Mouse (Mus musculus) midbrain, embryonic 15.5 days (tissue): ENCODE measurements around the gene Gpr153. TPM values are rescaled to one million over a fixed set of nuclear protein-coding genes. Genes with fewer than 3 reads are reported as not detected.

Source experiments
- ATAC-seq: fragments of 200-750 bp; cut with Nextera tagmentation; replicated peaks from 2 replicates; pipeline ENCODE4 v1.8.0; 2017; ENCODE audit warnings: moderate TSS enrichment
- H3K27ac ChIP-seq: fragments of 300-500 bp; sonication (generic); 2 replicates; pipeline ENCODE4 v1.5.1; 2015; ENCODE audit warnings: mild to moderate bottlenecking, inconsistent platforms
- H3K27me3 ChIP-seq: fragments of 300-500 bp; sonication (generic); replicated peaks from 2 replicates; pipeline ENCODE4 v1.6.1; 2015; ENCODE audit warnings: inconsistent platforms
- H3K36me3 ChIP-seq: fragments of 300-500 bp; sonication (generic); replicated peaks from 2 replicates; pipeline ENCODE4 v1.6.1; 2015; ENCODE audit warnings: inconsistent platforms
- H3K4me1 ChIP-seq: fragments of 300-500 bp; sonication (generic); 2 replicates; pipeline ENCODE4 v1.6.1; 2015; ENCODE audit warnings: inconsistent platforms
- H3K4me2 ChIP-seq: fragments of 300-500 bp; sonication (generic); 2 replicates; pipeline ENCODE4 v1.6.1; 2015; ENCODE audit warnings: inconsistent platforms, mild to moderate bottlenecking, moderate library complexity
- H3K4me3 ChIP-seq: fragments of 300-500 bp; sonication (generic); 2 replicates; pipeline ENCODE4 v1.5.1; 2015; ENCODE audit warnings: mild to moderate bottlenecking, inconsistent platforms
- H3K9ac ChIP-seq: fragments of 300-500 bp; sonication (generic); 2 replicates; pipeline ENCODE4 v1.6.1; 2015; ENCODE audit warnings: mild to moderate bottlenecking, inconsistent platforms
- H3K9me3 ChIP-seq: fragments of 300-500 bp; sonication (generic); 2 replicates; pipeline ENCODE4 v1.6.1; 2016; ENCODE audit warnings: inconsistent platforms
- WGBS: fragments of 180-500 bp; shearing (Covaris S2); methylation state at CpG from one replicate; pipeline ENCODE4 v1.1.7; 2015; ENCODE audit warnings: mixed read lengths; 5-methylcytosine and 5-hydroxymethylcytosine counted together
- polyA plus RNA-seq: library from polyadenylated mRNA; unstranded; fragments of >200 nt; fragmentation: Nextera tagmentation; extraction: Ambion mirVana; gene quantifications from 2 replicates; pipeline ENCODE4 v1.2.1, GENCODE M21; 2015

The Gpr153 gene
- polyA plus RNA-seq, 1 experiment from 2014 or later: 15.6 TPM

DNA sequence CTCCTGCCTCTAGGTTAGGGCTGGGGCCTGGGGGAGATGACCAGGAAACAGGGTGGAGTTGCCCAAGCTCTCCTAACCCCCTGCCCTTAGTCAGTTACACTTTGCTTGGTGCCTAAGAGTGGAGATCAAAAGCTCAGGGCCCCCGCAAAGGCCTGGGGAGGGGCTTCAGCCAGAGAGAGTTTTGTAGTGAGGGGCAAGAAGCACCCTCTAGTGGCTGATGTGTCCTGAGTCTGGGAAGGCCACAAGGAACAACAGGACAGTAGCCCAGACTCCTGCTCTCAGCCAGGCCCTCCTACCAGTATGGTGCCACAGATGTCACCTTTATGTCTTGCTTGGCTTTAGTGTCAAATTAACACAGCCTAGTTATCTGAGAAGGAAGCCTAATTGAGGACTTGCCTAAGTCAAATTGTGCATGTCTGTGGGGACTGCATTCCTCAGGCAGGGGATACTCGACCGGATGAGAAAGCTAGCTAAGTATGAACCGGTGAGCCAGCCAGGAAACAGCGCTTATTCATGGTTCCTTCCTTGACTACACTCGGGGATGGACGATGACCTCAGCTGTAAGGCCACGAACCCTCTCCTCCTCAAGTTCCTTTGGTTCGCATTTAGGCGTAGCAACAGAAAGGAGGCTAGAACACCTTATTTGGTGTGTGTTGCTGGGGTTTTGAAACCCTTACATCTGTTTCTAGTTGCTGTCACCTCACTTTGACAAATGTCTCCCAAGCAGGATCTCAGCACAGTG lies 20.3 kb downstream of the Gpr153 start:
- ATAC-seq: no peak
- Histone ChIP-seq H3K9ac (no peak overlapping the region), H3K9me3 (no peaks in the 10 kb centered on the region), H3K4me1 (peaks cover 46% of the 10 kb centered on the region), H3K27me3 (peaks cover 60% of the 10 kb centered on the region), H3K4me3 (no peak overlapping the region), H3K36me3 (no peaks in the 10 kb centered on the region), H3K4me2 (no peak overlapping the region), H3K27ac (no peak overlapping the region)
- WGBS: 57% methylated on average over 10 of the region's 10 CpGs

DNA sequence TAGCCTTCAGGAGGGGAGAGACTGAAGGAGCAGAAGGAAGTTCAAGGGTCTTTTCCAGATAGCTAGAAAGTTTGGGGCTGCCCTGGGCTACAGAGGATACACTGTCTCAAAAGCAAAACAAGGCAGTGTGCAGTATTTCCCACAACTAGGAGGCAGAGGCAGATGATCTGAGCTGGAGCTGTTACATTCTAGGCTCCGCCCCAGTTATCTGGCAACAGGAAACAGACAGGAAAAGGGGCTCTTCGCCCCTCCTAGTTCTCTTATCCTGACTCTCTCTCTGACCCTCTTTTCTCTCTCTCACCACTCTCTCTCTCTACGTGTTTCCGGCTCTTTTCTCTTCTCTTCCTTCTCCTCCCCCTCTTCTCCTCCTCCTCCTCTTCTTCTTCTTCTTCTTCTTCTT lies 21.9 kb downstream of the Gpr153 start:
- no peak overlapping the region for H3K27ac ChIP-seq
- H3K9me3 ChIP-seq: no peaks in the 10 kb centered on the region
- WGBS: 53% methylated on average over 4 of the region's 4 CpGs
- H3K4me2 ChIP-seq: no peak overlapping the region
- H3K4me1 ChIP-seq: peaks cover 35% of the 10 kb centered on the region
- peaks cover 46% of the 10 kb centered on the region for H3K27me3 ChIP-seq
- no peak for ATAC-seq
- H3K9ac ChIP-seq: no peak overlapping the region
- H3K4me3 ChIP-seq: no peak overlapping the region
- peaks cover 11% of the 10 kb centered on the region; the same call in 1 of the 2 replicates for H3K36me3 ChIP-seq

DNA sequence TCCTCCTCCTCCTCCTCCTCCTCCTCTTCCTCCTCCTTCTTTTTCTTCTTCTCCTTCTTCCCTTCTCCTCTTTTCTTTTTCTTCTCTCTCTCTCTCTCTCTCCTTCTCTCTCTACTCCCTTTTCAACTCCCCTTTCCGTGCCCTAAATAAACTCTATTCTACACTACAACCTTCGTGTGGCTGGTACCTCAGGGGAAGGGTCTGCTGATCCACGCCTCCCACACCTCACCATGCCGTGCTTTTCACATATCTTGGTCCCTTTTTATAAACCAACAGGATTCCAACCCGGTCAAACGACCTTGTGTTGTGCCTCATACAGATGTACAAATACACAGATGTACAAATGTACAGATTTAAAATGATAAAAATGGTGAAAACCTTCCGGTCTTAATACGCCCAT lies 22.3 kb downstream of the Gpr153 start:
- no peak for ATAC-seq
- 23% methylated on average over 8 of the region's 8 CpGs for WGBS
- peaks cover 31% of the 10 kb centered on the region for H3K4me1 ChIP-seq

GRCm38 (mm10) chr4:152296874-152297861 lies 23.1 kb downstream of the Gpr153 start, which contains the start of gene Icmt:
TSS of gene Icmt (plus strand) at chr4:152297227.
- WGBS: under 1% methylated on average over 116 of the region's 119 CpGs
- H3K9ac ChIP-seq: peak within 1 kb of the TSS; percentile 92
- H3K4me2 ChIP-seq: peak within 1 kb of the TSS; percentile 97
- H3K4me3 ChIP-seq: peak within 1 kb of the TSS; percentile 96
- peak; percentile 95 for ATAC-seq
- H3K9me3 ChIP-seq: no peaks in the 10 kb centered on the region
- H3K27ac ChIP-seq: peak within 1 kb of the TSS; percentile 82
- H3K4me1 ChIP-seq: peaks cover 24% of the 10 kb centered on the region
- peaks cover 34% of the 10 kb centered on the region for H3K27me3 ChIP-seq
- H3K36me3 ChIP-seq: peaks cover 11% of the 10 kb centered on the region; the same call in 1 of the 2 replicates

More for the DNA sequence above, 22.3 kb downstream of the Gpr153 start:
- Histone ChIP-seq H3K4me2 (peak overlapping the region; percentile 97), H3K27ac (no peak overlapping the region), H3K9me3 (no peaks in the 10 kb centered on the region), H3K27me3 (peaks cover 42% of the 10 kb centered on the region), H3K36me3 (peaks cover 11% of the 10 kb centered on the region; the same call in 1 of the 2 replicates), H3K9ac (no peak overlapping the region), H3K4me3 (peak overlapping the region; percentile 96)

DNA sequence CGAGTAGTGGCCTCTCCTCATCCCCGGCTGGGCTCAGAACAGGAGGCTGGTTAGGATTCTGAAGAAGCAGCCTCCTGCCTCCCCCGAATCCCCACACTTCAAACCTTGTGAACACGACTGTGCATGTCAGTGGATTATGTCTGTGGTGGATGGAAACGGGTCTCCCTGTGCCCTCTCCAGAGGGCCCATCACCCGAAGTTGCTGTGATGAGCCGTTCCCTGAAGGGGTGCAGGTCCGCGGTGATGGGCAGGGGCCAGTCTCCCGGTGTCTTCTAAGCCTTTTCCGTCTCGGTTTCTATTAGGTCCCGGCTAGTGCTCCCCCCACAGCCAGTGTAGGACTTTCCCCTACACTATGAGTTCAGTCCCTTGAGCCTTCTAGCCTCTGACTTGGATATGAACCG lies 24.8 kb downstream of the Gpr153 start:
- Histone ChIP-seq H3K27ac (no peak overlapping the region), H3K27me3 (peaks cover 22% of the 10 kb centered on the region), H3K36me3 (peaks cover 11% of the 10 kb centered on the region; the same call in 1 of the 2 replicates), H3K4me1 (peaks cover 16% of the 10 kb centered on the region), H3K4me3 (no peak overlapping the region), H3K9me3 (no peaks in the 10 kb centered on the region), H3K4me2 (peak overlapping the region; percentile 97; the same call in 1 of the 2 replicates), H3K9ac (peak overlapping the region; percentile 10; the same call in 1 of the 2 replicates)
- WGBS: 90% methylated on average over 14 of the region's 14 CpGs
- no peak for ATAC-seq

GRCm38 (mm10) chr4:152300375-152300774 lies 26.3 kb downstream of the Gpr153 start:
- WGBS: 90% methylated on average over 8 of the region's 8 CpGs
- H3K27ac ChIP-seq: no peak overlapping the region
- peaks cover 13% of the 10 kb centered on the region; the same call in 1 of the 2 replicates for H3K36me3 ChIP-seq
- H3K27me3 ChIP-seq: peaks cover 6% of the 10 kb centered on the region
- peaks cover 16% of the 10 kb centered on the region for H3K4me1 ChIP-seq
- no peak overlapping the region for H3K9ac ChIP-seq
- no peak for ATAC-seq
- H3K4me3 ChIP-seq: no peak overlapping the region
- H3K4me2 ChIP-seq: no peak overlapping the region
- no peaks in the 10 kb centered on the region for H3K9me3 ChIP-seq

- Histone ChIP-seq H3K27ac (no peak overlapping the region), H3K4me2 (no peak overlapping the region), H3K36me3 (peaks cover 13% of the 10 kb centered on the region; the same call in 1 of the 2 replicates), H3K4me3 (no peak overlapping the region), H3K9me3 (no peaks in the 10 kb centered on the region), H3K27me3 (no peaks in the 10 kb centered on the region; the same call in 1 of the 2 replicates), H3K9ac (no peak overlapping the region), H3K4me1 (peaks cover 13% of the 10 kb centered on the region)
- WGBS: 56% methylated on average over 11 of the region's 11 CpGs
- ATAC-seq: no peak
Measured at GRCm38 (mm10) chr4:152302012-152302411, 28.0 kb downstream of the Gpr153 start.

- no peak overlapping the region for H3K4me2 ChIP-seq
- H3K9me3 ChIP-seq: no peaks in the 10 kb centered on the region
- WGBS: 93% methylated on average over 10 of the region's 10 CpGs
- no peak overlapping the region for H3K27ac ChIP-seq
- H3K4me3 ChIP-seq: no peak overlapping the region
- ATAC-seq: no peak
- no peaks in the 10 kb centered on the region; the same call in 1 of the 2 replicates for H3K27me3 ChIP-seq
- H3K36me3 ChIP-seq: peaks cover 13% of the 10 kb centered on the region; the same call in 1 of the 2 replicates
- H3K4me1 ChIP-seq: peaks cover 8% of the 10 kb centered on the region
- no peak overlapping the region for H3K9ac ChIP-seq
Measured at GRCm38 (mm10) chr4:152303172-152303571, 29.1 kb downstream of the Gpr153 start.

DNA sequence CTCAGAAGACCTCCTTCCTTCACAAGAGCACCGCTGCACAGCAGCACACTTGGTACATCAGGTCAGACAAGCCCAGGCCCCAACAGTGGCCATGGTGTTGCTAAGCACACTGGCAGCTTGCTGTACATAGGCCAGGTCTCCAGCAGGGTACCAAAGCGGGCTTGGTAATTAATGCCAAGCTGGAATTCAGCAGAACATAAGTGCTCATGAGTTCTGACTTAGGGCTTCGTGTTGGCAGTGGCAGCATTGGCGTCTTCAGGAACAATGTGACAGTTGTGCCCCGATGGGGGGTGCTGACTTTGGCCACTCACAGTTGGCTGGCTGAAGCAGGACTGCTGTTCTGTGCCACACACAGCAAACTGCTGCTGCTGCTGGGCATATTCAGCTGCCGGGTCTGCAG lies 30.7 kb downstream of the Gpr153 start:
- no peak for ATAC-seq
- 90% methylated on average over 6 of the region's 6 CpGs for WGBS
- peaks cover 12% of the 10 kb centered on the region; the same call in 1 of the 2 replicates for H3K36me3 ChIP-seq
- no peaks in the 10 kb centered on the region; the same call in 1 of the 2 replicates for H3K27me3 ChIP-seq
- H3K9ac ChIP-seq: no peak overlapping the region
- H3K4me3 ChIP-seq: no peak overlapping the region
- H3K4me1 ChIP-seq: no peaks in the 10 kb centered on the region
- no peaks in the 10 kb centered on the region for H3K9me3 ChIP-seq
- H3K27ac ChIP-seq: no peak overlapping the region
- H3K4me2 ChIP-seq: no peak overlapping the region

DNA sequence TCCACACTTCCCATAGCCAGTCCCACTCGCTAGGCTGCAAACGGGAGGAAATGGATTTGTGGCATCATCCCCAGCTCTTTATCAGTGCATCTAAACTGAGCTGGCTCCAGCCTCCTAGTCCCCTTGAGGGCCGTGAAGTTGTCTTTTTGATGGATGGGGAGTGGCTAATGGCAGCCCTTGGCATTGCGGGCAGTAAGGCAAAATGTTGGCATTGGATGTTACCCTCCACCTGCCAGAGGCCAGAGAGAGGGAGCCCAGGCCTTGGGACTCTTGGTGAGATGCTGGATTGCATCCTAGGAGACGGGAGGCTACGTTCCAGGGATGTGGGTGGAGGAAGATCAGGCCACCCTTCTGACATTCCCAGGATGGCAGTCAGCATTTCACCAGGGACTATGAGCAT lies 32.0 kb downstream of the Gpr153 start:
- no peaks in the 10 kb centered on the region for H3K9me3 ChIP-seq
- H3K27me3 ChIP-seq: peaks cover 5% of the 10 kb centered on the region
- no peak overlapping the region for H3K4me3 ChIP-seq
- H3K4me1 ChIP-seq: no peaks in the 10 kb centered on the region
- H3K4me2 ChIP-seq: no peak overlapping the region
- H3K9ac ChIP-seq: no peak overlapping the region
- ATAC-seq: no peak
- H3K27ac ChIP-seq: no peak overlapping the region
- 87% methylated on average over 6 of the region's 6 CpGs for WGBS
- H3K36me3 ChIP-seq: 0 out of 2 replicates have a peak, but pooled peaks cover 2% of the 10 kb centered on the region

GRCm38 (mm10) chr4:152307542-152307941 lies 33.5 kb downstream of the Gpr153 start:
- Histone ChIP-seq H3K4me2 (no peak overlapping the region), H3K9me3 (no peaks in the 10 kb centered on the region), H3K4me1 (peaks cover 5% of the 10 kb centered on the region), H3K27me3 (peaks cover 20% of the 10 kb centered on the region), H3K36me3 (0 out of 2 replicates have a peak, but pooled peaks cover 2% of the 10 kb centered on the region), H3K9ac (no peak overlapping the region), H3K27ac (no peak overlapping the region), H3K4me3 (no peak overlapping the region)
- no peak for ATAC-seq
- 79% methylated on average over 9 of the region's 9 CpGs for WGBS

DNA sequence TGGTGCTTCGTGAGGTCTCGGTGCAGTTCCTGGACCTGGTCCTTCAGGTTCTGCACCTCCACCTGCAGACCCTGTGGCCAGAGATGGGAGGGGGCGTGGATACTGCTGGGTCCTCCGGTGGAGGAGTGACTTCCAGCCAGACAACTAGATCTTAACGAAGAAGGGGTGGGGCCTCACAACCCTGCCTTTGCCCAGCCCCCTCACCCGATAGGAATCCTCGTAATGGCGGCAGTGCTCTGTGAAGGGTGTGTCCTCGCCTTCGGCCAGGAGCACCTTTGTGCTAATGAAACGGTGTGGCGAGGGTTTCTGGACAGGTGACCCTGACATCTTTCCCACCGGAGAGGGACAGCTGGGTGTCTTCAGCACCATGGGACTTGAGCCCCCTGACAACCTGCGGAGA lies 38.2 kb downstream of the Gpr153 start:
- Histone ChIP-seq H3K9ac (peak overlapping the region; percentile 3; the same call in 1 of the 2 replicates), H3K4me1 (peaks cover 31% of the 10 kb centered on the region), H3K4me2 (peak overlapping the region; percentile 60), H3K27me3 (peaks cover 64% of the 10 kb centered on the region), H3K36me3 (no peaks in the 10 kb centered on the region), H3K4me3 (peak overlapping the region; percentile 37), H3K9me3 (no peaks in the 10 kb centered on the region), H3K27ac (no peak overlapping the region)
- 0 out of 2 replicates have a peak, but pooled peaks have one; percentile 7 for ATAC-seq
- 3% methylated on average over 14 of the region's 14 CpGs for WGBS
